Mouse (Mus musculus): Measurements from ENCODE around the gene Primpol.

Primpol gene

DNA sequence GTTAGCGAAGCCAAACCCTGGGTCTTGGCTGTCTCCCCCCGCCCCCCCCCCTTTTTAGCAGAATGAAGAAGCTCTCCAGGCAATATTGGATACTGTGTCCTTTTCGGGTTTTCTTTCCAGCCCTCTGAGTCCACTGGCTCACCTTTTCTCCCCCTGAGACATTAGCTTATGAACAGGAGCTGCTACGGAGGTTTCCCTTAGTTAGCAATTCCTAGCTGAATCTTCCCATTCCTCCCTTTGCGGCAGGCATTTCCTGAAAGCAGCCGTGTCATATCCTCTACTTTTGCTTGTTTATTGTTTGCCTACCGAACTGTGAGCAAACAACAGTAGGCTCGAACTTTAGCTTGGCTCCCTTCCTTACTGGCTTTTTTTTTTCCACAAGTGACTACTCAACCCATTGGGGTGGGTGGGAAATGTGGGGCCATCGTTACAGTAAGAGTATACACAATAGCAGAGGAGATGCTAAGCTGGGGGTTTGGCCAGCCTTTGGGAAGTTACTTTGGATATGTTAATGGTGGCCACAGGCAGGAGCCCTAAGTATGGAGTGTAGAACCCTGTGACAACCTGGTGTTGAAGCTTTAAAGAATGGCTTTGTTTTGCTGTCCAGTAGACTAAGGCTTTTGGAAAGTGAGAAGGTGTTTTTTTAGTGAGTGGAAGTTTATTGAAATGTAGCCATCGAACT is 1.8 kb upstream of the Primpol start:
- no peaks in the 10 kb centered on the region; the same call in 1 of the 2 replicates for H3K27me3 ChIP-seq (ENCODE audit: control insufficient read depth, insufficient read depth, low read length, poor library complexity, severe bottlenecking)
- no peak for DNase-seq (ENCODE audit: low read depth, low spot score)
- no peaks in the 10 kb centered on the region for H3K36me3 ChIP-seq (ENCODE audit: control insufficient read depth, insufficient read depth, low read length, poor library complexity, severe bottlenecking)

DNA sequence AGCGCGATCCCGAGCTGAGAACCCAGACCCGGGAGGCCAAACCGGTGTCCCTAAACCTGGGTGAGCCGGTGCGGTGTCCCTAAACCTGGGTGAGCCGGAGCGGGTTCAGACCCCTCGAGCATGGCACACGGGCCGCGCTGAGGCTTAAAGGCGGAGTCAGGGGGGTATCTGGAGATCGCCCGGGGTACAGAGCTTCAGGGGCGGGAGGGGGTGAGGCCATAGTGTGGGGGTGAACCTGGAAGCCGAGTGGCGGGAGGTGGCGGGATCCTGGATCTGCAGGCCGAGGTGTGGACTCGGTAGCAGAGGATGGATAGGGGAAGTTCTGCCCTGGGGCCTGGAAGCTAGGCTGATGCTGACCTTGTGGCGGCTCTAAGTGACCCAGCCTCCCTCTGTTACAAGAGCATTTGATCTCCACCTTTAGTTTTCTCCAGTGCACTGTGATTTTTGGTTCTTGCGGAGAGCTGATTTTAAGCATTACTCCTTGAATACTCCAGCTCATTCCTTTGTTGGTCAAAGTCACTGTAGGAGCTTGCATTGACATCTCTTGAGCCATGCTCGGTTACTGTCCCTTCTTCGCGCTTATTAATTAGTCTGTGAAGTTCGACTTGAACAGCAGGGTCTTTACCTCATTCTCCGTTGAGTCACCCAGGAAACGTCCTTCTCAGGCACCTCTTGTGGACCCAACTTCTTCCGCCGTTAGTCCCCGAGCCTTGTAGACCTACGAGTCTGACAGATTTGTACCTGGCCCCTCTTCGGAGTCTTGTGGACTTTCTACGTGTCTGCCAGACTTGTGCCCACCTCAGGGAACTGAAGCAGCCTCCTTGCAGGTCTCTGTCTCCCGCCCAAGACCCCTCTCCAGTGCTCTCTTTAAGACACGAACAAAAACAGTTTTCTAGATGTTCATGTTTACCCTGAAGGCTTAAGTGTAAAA is 943 bp upstream of the Primpol start:
- DNase-seq (ENCODE audit: low read depth, low spot score): peak; percentile 38
- no peaks in the 10 kb centered on the region; the same call in 1 of the 2 replicates for H3K27me3 ChIP-seq (ENCODE audit: control insufficient read depth, insufficient read depth, low read length, poor library complexity, severe bottlenecking)
- H3K36me3 ChIP-seq (ENCODE audit: control insufficient read depth, insufficient read depth, low read length, poor library complexity, severe bottlenecking): no peaks in the 10 kb centered on the region

DNA sequence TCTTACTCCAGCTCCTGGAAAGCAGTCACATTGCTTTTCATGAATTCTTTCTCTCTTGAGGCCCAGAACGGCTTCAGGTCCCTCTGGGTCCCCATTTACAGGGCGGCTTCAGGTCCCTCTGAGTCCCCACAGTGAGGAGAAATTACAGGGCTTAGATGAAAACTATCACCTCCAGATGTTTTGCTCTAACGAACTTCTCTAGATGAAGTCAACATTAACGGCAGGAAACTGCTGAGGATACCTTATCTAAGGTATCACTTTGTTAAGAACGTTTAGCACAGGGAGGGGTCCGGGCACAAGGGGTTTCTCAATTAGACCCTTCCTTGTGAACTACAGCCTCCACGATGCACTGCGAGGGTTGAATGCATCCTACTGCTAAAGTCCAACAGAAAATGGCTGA is 1.1 kb downstream of the Primpol start:
- no peak for DNase-seq (ENCODE audit: low read depth, low spot score)
- Histone ChIP-seq H3K36me3 (ENCODE audit: control insufficient read depth, insufficient read depth, low read length, poor library complexity, severe bottlenecking) (no peaks in the 10 kb centered on the region), H3K27me3 (ENCODE audit: control insufficient read depth, insufficient read depth, low read length, poor library complexity, severe bottlenecking) (no peaks in the 10 kb centered on the region; the same call in 1 of the 2 replicates)

DNA sequence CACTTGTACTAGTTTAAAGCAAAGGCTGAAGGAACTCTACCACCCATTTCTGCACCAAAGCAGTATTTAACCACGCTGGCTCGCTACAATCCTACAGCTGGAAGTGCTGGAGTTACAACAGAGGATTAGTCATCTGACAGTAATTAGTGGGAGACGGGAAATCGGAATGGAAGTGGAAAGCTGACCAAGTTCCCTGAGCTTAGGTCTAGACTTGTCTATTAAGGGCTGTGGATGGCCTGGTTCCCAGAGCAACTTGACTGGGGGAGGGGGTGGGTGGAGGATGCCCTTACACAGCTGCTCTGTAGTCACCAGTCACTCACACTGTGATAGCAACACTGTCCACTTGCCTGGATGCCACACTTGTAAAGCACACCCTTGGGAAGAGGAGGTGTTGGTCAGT is 3.6 kb downstream of the Primpol start:
- Histone ChIP-seq H3K27me3 (ENCODE audit: control insufficient read depth, insufficient read depth, low read length, poor library complexity, severe bottlenecking) (no peaks in the 10 kb centered on the region; the same call in 1 of the 2 replicates), H3K36me3 (ENCODE audit: control insufficient read depth, insufficient read depth, low read length, poor library complexity, severe bottlenecking) (peaks cover 3% of the 10 kb centered on the region; the same call in 1 of the 2 replicates)
- DNase-seq (ENCODE audit: low read depth, low spot score): no peak

DNA sequence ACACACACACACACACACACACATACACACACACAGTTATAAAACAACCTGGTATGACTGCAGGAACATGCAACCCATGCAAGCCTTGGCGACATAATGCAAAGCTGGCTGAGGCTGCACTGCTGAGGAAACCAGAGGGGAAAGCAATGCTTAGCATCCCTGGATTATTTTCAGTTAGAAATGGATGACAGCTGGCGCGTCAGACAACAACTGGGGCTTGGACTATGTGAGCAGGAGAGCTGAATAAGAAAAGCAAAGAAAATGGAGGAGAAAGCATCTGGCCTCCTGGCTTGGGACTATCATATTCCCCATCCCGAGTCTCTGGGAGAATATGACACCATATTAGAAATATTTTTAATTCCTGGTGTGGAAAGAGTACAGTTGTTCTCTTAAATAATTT is 4.1 kb downstream of the Primpol start:
- Histone ChIP-seq H3K36me3 (ENCODE audit: control insufficient read depth, insufficient read depth, low read length, poor library complexity, severe bottlenecking) (peaks cover 6% of the 10 kb centered on the region; the same call in 1 of the 2 replicates), H3K27me3 (ENCODE audit: control insufficient read depth, insufficient read depth, low read length, poor library complexity, severe bottlenecking) (no peaks in the 10 kb centered on the region)
- no peak for DNase-seq (ENCODE audit: low read depth, low spot score)

DNA sequence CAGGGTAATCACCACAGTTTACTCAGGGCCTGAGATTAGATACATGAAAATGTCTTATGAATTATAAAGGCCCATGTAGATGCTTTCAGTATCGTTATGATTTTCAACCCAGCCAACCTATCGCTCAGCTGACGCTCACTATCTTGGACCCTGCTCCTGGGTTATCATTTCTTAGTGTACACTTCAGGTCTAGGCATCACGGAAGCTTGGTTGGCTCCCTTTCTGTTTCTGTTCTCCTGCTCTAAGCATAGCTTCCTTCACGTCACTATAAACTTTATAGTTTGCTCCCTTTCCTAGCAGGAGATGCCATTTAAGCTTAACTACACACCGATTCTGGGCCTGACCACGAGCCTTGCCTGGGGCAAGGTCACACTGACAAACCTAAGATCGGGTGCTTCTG is 5.5 kb downstream of the Primpol start:
- H3K36me3 ChIP-seq (ENCODE audit: control insufficient read depth, insufficient read depth, low read length, poor library complexity, severe bottlenecking): peaks cover 10% of the 10 kb centered on the region
- no peak for DNase-seq (ENCODE audit: low read depth, low spot score)

DNA sequence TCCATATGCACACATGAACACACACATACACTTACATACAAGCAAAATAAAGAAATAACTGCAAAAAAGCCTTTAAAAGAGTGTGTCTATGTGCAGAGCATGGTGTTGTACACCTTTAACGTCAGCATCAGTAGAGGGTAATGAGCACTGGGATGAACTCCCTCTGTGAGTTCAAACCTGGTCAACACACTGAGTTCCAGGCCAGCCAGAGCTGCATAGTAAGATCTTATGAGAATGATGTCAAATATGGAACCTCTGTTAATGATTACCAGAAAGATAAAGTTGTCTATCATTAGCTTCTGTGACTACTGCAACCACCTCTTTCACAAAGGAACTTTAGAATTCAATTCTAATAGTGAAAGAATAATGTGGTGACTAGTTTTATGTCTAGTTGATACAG is 10.1 kb downstream of the Primpol start:
- no peaks in the 10 kb centered on the region for H3K27me3 ChIP-seq (ENCODE audit: control insufficient read depth, insufficient read depth, low read length, poor library complexity, severe bottlenecking)
- no peak for DNase-seq (ENCODE audit: low read depth, low spot score)
- H3K36me3 ChIP-seq (ENCODE audit: control insufficient read depth, insufficient read depth, low read length, poor library complexity, severe bottlenecking): peaks cover 14% of the 10 kb centered on the region

More for the DNA sequence above, 5.5 kb downstream of the Primpol start:
- no peaks in the 10 kb centered on the region for H3K27me3 ChIP-seq (ENCODE audit: control insufficient read depth, insufficient read depth, low read length, poor library complexity, severe bottlenecking)

DNA sequence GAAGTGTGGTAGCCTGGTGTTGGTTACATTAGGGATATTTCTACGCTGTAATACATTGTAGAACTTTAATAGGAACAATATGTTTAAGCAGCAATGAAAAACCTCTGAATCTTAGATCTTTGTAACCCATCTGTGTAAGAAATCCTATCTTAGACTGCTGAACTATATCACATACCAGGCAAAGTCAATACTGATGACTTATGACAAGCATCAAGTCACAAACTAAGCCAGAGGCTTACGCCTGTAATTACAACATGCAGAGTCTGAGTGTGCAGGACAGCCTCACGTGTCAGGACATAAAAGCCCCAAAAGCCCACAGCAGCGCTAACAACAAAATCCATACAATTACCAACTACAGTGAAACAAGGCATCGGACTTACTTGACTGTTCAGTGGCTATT is 13.4 kb downstream of the Primpol start:
- Histone ChIP-seq H3K27me3 (ENCODE audit: control insufficient read depth, insufficient read depth, low read length, poor library complexity, severe bottlenecking) (no peaks in the 10 kb centered on the region), H3K36me3 (ENCODE audit: control insufficient read depth, insufficient read depth, low read length, poor library complexity, severe bottlenecking) (peaks cover 14% of the 10 kb centered on the region)
- no peak for DNase-seq (ENCODE audit: low read depth, low spot score)

DNA sequence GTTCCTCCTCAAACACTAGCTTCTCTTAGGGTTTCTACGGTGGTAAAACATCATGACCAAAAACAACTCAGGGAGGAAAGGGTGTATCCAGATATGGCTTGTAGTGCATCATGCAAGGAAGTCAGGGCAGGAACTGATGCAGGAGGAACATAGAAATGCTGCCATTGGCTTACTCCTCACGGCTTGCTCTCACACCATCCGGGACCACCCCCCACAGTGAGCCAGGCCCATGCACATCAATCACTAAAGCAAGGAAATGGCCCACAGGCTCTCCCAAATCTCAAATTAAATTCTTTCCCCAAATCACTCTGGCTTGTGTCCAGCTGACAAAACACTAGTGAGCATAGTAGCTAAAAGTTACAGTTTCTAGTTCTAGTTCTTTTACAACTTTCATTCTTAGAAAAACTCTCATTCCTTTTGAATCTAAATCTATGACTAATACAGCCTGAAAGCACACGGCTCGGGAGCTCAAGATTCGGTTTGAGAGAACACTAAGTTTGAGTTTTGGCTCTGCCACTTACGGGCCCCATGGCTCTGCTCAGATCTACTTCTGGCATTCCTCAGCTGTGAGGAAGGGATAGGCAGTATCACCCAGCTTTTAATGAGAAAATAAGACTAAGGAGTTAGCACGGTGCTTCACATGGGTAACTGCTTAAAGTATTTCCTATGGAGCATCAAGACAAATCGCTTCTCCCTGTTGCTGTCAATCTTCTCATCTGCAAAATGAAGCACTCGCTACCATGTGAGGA is 15.9 kb downstream of the Primpol start:
- Histone ChIP-seq H3K27me3 (ENCODE audit: control insufficient read depth, insufficient read depth, low read length, poor library complexity, severe bottlenecking) (no peaks in the 10 kb centered on the region), H3K36me3 (ENCODE audit: control insufficient read depth, insufficient read depth, low read length, poor library complexity, severe bottlenecking) (peaks cover 4% of the 10 kb centered on the region; the same call in 1 of the 2 replicates)
- no peak for DNase-seq (ENCODE audit: low read depth, low spot score)

DNA sequence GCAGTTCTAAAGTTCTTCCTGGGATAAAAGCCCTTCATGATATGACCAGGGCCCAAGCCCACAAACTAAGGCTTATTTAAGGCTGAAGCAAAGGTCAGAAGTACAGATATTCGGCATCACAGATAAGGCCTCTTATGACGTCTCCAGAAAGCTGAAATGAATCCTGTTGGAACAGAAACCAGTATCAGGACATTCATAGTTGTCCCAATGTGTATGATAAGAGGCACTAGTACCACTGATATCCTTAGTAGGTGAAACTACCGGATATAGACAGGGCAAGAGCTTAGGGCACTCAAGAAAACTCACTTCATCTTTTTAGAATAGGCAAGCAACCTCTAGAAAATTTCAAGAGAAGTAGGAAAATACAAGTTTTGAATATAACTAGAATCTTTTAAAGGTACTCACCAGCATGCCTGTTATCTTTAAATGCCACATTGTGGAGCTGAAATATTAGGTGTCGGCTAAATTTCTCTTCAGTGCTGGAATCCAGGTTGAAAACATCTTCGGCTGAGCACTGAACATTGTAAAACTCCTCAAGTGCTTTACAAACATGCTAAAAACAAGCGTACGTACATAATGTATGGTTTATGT is 17.6 kb downstream of the Primpol start:
- Histone ChIP-seq H3K36me3 (ENCODE audit: control insufficient read depth, insufficient read depth, low read length, poor library complexity, severe bottlenecking) (peaks cover 4% of the 10 kb centered on the region; the same call in 1 of the 2 replicates), H3K27me3 (ENCODE audit: control insufficient read depth, insufficient read depth, low read length, poor library complexity, severe bottlenecking) (no peaks in the 10 kb centered on the region)
- DNase-seq (ENCODE audit: low read depth, low spot score): no peak

DNA sequence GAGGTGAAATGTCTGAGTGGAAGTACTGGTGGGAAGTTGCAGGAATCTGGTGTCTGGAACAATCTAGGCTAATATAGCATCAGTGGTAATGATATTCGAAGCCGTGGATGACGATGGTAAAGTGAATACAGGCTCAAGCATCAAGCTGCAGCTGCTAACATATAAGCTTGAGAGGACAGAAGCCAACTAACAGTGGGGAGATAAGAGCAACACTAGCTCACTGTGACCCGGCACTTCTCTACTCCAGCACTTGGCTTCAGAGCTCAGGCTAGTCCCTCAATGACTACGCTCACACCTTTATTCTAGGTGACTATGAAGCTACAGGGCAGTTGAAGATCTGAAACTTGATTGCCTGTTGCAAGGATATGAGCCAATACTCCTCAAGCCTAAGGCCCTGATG is 18.3 kb downstream of the Primpol start:
- peaks cover 4% of the 10 kb centered on the region; the same call in 1 of the 2 replicates for H3K36me3 ChIP-seq (ENCODE audit: control insufficient read depth, insufficient read depth, low read length, poor library complexity, severe bottlenecking)
- H3K27me3 ChIP-seq (ENCODE audit: control insufficient read depth, insufficient read depth, low read length, poor library complexity, severe bottlenecking): no peaks in the 10 kb centered on the region
- no peak for DNase-seq (ENCODE audit: low read depth, low spot score)

DNA sequence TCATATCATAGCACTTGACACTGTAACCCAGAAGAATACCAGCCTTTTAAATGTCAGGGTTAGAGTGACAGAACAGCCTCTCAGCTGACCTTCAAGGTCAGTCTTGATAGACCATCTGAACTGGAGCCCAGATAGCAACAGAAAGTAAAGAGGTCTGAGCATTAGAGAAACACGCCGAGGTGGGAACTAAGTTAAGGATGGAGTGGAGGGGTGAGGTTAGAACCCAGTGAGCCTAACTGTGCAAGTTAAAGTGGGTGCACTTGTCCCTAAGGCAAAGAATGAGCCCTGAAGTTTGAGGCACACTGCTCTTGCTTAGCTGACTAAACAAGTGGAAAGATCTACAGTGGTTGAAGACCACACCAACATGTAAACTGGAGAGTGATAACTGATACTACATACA is 18.9 kb downstream of the Primpol start:
- DNase-seq (ENCODE audit: low read depth, low spot score): no peak
- H3K27me3 ChIP-seq (ENCODE audit: control insufficient read depth, insufficient read depth, low read length, poor library complexity, severe bottlenecking): no peaks in the 10 kb centered on the region
- peaks cover 5% of the 10 kb centered on the region; the same call in 1 of the 2 replicates for H3K36me3 ChIP-seq (ENCODE audit: control insufficient read depth, insufficient read depth, low read length, poor library complexity, severe bottlenecking)

DNA sequence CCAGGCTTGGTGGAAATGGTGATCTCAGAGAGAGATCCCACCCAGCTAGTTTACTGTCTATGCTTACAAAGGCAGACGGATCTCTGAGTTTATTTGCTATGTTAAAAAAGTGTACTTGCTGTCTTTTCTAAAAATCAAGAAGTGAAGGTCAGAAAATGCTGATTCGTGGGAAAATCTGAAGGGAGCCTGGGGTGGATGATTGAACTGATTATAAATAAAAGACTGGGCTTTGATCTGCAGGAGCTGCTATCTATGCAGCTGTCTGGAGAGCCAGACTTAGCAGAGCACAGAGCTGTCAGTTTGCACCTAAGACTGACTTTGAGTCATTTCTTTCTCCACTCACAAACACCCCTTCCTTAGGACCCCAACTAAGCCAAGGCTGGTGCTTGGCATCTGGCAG is 19.6 kb downstream of the Primpol start:
- Histone ChIP-seq H3K27me3 (ENCODE audit: control insufficient read depth, insufficient read depth, low read length, poor library complexity, severe bottlenecking) (no peaks in the 10 kb centered on the region), H3K36me3 (ENCODE audit: control insufficient read depth, insufficient read depth, low read length, poor library complexity, severe bottlenecking) (peaks cover 5% of the 10 kb centered on the region; the same call in 1 of the 2 replicates)
- no peak for DNase-seq (ENCODE audit: low read depth, low spot score)

DNA sequence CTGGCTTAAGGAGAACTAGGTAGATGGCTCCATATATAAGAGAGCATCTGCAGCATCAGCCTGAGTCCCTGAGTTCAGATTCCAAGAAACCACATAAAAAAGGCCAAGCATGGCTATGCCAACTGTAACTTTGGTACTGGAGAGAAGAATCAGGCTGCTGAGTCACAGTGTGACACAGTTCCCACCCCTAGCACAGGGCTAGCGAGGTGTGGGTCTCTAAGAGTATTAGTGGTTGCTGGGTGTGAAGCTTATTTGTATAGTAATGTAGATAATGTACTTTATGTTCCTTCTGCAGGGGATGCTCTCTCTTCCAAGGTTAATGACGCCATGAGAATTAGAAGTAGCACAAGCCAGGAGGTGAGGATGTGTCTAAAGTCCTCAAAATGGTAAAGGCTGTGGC is 20.5 kb downstream of the Primpol start:
- Histone ChIP-seq H3K27me3 (ENCODE audit: control insufficient read depth, insufficient read depth, low read length, poor library complexity, severe bottlenecking) (no peaks in the 10 kb centered on the region), H3K36me3 (ENCODE audit: control insufficient read depth, insufficient read depth, low read length, poor library complexity, severe bottlenecking) (peaks cover 5% of the 10 kb centered on the region; the same call in 1 of the 2 replicates)
- DNase-seq (ENCODE audit: low read depth, low spot score): no peak
